Mouse (Mus musculus) adrenal gland, adult 2 months (tissue): ENCODE data around the gene Insc. TPM values are rescaled to one million over a fixed set of nuclear protein-coding genes. Genes with fewer than 3 reads are reported as not detected.

ENCODE experiments used
- DNase-seq: peaks from one replicate; pipeline ENCODE4 v3.0.0; 2021
- polyA plus RNA-seq: library from polyadenylated mRNA; depleted of rRNA; stranded (reverse); fragments of >200 nt; gene quantifications from 2 replicates; pipeline ENCODE4 v1.2.3, GENCODE M21; 2012
- total RNA-seq, 2 experiments: library from RNA; stranded (reverse); gene quantifications; 2 replicates each; pipeline ENCODE4 v1.2.3; 2021

The Insc gene
- total and polyA plus RNA-seq, 3 experiments, result 1.1 to 2.2 (median 1.9) TPM

DNA sequence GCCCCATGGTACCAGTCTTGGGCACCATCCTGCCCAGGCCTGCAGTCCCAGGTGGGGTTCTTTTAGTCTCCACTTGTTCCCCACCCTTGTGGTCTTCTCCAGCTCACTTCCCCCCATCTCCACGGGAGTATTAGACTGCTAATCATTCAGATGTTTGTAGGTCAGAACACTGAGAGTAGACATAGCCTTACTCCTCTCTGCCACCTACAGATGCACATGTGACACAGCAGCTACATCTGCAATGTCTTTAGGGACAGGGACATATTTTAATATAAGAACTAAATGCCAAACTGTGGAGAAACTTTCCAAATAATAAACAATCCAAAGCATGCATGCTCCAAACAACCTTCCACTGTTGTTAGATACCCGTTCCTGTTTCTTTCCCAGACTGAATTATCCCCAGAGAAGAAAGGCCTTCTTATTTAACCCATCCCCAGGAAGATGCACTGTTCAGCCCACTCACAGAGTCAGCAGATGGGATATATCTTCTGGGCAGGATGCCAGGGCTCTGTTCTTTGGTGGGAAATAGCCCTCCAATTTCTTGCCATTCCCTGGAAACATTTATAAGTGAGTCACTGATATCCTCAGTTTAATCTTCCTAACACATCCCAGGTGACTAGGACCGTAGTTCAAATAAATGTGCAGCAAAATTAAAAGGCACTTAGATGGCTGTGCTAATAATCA is 88.9 kb downstream of the Insc start:
- no peak for DNase-seq

DNA sequence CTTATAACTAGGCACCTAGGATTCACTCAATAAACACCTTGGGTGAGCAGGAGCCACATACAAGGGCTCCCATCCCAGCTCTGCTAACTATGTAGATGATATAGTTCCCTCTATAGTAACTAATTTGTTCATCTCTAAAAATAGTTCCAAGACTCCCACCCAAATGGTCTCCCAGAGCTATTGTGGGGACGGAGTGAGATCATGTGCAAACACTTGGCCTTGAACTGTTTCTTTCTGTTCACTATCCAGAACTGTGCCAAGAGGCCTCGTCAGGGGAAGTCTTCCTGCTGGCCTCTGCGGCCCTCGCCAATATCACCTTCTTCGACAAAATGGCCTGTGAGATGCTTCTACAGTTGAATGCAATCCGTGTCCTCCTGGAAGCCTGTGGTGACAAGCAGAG is 91.0 kb downstream of the Insc start:
- DNase-seq, result no peak

DNA sequence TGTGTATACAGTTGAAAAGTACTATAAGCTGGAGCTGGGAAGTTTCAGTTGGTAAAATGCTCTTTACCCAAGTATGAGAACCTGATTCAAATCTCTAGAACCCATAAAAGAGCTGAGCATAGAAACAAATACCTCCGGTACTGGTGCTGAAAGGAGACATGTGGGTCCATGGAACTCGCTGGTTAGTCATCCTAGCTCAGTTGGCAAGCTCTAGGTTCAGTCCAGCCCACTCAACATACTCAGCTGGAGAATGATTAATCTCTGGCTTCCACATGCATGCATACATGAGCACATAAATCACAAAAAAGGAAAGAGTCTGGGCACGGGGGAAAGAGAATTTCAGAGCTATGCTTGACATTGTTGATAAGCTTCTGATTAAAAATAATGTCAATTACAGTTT is 93.8 kb downstream of the Insc start:
- DNase-seq, result no peak

DNA sequence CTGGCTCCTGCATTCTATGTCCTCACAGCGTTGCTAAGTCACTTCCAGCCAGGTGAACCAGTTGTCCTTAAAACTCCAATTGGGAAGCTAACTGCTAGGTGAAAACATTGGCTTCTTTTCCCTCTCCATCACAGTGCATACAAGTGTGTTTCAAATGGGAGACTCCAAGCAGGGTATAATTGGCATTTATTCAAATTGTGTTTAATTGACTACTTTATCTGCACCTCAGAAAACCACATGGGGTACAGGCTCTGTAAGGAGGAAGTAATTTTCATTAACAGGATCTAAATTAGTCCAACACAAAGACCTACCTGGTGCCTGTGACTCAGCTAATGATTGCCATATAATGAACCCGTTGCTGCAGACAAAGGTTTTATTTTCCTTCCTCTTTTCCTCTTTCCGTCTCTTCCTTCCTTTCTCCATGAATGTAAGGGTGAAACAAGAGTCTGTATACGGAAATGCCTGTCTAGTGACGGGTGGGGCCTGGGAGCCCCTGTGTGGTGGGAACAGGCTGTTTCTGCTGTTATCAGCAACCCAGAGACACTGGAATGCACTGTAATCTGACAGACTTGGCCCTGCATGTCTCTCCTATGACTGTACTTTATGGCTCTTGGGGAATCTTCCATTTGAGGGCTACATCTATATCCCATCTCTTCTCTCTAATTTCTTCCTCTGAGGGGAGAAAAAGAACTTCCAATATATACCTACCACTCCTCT is 96.7 kb downstream of the Insc start:
- no peak for DNase-seq

DNA sequence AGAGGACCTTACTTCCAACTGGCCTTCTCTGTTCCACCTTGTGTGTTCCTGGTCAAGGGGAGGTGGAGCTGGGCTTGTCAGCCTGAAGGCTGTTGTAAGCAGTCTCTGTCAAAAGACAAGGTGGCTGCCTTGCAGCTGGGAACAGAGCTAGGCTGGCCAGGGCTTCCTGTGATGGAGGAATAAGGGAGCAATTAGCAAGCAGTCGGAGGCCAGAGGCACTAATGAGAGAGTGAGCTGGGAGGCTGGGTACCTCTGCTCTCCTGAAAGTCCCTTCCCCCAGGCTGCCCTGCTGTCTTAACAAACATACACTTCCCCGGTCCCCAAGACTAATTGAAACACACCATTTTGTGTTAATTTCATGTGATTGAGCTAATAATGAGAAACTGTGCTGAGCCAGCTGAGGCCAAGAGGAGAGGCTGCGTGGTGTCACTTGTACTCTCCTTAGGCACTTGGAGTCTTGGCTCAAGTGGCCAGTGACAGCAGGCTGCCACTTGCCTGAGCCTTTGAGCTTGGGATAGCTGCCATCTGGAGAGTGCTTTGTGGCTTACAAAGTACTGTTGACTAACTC is 99.2 kb downstream of the Insc start:
- DNase-seq, result no peak

DNA sequence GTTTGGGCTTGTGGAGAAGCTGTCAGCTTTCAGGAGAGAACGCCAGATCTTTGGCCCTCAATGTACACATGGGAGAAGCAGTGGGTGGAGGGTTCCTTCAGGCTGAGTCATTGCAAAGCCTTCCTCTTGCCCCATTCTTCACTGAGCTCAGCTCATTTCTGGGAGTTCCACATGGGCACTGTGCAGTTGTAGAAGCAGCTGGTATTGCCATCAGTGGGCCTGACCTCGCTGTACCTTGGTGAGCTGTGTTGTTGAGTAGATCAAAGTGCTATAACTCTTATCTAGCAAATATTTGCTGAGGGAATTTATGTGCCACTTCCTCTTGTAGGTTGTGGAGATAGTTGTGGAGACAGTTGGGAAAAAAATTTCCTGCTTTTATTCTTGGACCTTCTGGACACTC is 103.7 kb downstream of the Insc start:
- DNase-seq, result no peak

DNA sequence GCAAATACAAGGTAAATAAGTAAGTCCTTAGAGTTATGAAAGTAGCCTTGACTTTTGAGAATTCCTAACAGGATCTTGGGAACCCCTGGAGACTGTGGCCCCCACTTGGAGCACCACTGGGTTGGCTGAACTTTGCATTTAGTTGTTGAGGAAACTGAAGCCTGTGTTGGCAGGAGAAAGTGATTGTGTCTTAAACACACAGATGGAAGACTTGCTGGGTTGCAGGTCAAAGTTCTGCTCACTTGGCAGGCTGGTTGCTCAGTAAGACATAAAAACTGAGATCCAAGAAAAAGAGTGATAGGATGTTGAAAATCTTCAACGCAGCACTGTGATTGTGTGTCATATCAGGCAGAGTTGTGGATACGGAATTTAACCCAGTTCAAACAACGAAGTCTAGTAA is 108.9 kb downstream of the Insc start:
- no peak for DNase-seq

DNA sequence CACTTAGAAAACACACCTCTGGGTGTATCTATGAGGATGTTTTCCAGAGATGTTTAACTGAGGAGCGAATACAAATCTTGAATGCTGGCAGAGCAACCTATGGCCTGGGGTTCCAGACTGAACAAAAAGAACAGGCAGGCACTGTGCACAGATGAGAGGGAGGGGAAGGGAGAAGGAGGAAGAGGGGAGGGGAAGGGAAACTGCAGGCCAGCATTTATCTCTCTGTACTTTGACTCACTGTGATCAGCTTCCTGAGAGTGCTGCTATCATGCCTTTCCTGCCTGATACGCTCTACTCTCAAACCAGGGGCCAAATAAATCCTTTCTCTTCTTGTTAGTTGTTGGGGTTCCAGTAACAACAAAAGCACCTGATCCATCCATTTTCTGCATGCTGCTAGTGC is 110.7 kb downstream of the Insc start:
- DNase-seq, result no peak

DNA sequence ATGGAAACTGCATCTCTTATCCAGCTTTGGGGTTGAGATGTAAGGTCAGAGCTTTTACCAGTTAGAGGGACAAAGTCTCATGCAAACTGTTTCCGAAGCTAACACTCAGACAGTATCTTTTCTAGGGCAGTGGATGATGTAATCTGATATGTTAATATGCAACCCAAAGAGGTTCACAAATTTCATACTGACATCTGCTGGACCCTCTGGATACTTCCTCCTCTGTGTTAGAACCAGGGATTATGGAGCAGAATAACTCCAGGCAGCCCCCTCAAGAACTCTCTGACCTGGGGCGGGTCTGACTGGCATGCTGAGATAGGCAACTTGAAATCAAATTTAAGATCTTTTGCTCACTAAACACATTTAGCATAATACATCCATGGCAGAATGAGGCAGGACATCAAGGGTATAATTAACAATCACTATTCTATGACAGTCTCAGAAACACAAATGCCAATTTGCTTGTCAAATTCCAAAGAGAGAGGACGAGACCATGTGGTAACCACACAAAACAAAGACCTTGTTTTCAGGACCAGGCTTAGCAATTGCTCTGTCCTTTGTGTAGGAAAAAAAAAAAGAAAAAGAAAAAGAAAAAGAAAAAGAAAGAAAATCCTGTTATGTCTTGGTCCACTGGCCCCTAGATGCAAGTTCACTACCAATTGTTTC is 117.5 kb downstream of the Insc start:
- no peak for DNase-seq

DNA sequence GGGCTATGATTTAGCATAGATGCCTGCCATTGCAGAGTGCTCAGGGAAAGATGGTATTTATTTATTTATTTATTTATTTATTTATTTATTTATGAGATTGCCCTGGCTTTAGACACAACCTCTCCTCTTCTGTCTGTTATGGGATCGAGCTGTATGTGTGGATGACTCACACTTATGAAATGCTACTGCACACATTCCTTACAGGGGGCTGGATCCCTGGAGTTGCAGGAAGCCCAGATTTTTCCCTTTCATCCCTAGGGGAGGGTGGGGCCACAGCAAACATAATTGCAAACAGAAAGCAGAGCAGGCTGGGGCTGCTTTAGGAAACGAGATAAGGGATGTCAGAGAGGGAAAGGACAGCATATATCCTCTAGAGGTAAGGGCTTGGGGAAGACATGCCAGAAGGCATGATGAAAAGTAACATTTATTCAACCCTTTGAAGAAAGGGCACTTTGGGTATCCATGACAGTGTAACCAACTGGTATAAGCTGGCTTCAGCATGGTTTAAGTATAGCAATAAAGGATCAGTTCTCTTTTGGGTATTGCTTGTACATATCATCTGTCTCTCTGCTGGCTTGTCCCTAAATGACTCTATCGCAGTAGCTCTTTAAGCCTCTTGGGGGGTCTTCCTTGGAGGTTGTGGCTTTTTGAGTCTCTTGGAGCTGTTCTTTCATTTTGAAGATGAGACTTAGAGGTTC is 130.0 kb downstream of the Insc start:
- DNase-seq, result no peak

DNA sequence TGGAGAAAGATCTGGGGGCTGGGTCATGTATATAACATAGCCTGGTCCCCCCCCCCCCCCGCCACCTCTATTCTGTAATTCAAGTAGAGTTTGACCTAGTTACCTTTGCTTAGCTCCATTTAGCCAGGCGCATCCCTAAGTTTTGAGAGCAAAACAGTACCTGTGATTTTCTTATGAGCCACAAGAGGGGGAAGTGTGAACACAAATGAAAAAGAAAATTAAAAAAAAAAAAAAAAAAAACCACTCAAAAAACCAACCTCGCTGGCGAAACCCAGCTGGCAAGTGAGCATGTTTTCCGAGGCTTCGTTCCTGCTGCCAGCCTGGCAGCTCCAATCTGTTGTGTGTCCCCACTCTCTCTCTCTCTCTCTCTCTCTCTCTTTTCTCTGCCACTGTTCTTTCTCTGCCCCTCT is 130.5 kb downstream of the Insc start:
- peak; percentile 8 for DNase-seq

DNA sequence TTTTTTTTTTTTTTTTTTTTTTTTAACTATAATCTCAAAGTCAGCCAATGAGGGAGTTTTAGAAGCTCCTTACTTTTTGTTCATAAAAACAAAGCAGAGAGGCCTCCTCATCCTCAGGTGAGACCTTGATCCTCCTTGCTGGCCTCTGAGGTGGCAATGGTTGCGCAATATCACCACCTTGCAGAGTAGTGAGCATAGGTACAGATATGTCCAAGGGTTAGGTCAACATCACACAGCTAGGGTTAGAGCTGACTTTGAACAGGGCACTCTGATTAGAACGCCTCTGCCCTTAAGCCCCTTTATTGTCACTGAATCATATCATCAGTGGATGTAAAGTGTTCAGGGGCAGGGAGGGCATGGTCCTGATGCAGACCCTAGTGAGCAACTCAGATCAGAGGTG is 131.1 kb downstream of the Insc start:
- no peak for DNase-seq

DNA sequence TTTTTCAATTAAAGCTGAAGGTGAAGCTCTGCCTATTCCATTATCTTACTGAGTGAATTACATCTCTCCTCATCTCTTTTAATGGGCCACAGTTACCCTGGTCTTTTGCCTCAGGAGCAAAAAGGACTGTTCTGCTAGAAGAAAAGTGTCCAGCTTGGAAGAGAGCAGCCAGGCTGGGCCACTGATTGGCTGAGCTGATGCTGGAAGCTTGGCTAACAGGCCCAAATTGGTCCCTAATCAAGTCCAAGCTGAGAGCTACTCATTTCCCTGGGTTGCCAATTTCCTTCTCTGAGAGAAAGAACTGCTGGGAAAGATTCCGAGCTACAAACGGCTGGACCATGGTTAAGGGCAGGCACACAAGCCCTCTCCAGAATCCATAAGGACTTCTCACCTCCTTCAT is 140.1 kb downstream of the Insc start:
- no peak for DNase-seq

DNA sequence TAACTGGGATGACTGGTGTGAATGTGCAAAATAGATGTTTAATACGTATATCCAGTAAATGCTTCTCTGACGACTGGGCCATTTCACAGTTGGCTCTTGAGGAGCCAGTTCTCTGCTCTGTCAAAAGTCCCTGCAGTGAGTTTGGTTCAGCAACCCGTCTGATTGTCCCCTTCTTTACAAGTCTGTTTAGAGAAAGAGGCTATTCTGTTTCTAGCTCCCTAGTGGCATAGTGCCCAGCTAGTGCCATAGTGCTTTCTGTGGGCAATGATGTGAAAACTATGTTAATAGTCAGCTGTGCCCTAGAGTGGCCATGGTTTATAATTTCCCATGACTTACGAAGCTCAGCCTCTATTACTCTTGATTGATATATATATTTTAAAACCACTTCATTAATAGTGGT is 143.4 kb downstream of the Insc start:
- no peak for DNase-seq

DNA sequence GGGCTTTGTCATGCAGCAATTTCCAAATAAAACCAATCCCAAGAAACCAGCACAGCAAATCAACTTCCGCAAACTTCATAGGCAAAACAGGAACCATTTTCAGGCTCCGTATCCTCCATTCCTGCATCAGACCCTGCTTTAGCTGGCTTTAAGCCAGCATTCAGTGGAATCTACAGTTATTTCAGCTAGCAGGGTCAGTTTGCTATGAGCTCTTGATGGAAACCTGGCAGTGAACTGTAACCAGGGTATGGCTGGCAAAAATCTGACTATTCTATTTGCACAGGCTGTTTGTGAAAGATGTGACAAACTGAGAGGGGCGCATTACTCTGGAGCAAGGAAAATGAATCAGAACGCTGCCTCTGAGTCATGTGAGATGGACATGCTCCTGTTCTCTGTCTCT is 146.7 kb downstream of the Insc start:
- no peak for DNase-seq

DNA sequence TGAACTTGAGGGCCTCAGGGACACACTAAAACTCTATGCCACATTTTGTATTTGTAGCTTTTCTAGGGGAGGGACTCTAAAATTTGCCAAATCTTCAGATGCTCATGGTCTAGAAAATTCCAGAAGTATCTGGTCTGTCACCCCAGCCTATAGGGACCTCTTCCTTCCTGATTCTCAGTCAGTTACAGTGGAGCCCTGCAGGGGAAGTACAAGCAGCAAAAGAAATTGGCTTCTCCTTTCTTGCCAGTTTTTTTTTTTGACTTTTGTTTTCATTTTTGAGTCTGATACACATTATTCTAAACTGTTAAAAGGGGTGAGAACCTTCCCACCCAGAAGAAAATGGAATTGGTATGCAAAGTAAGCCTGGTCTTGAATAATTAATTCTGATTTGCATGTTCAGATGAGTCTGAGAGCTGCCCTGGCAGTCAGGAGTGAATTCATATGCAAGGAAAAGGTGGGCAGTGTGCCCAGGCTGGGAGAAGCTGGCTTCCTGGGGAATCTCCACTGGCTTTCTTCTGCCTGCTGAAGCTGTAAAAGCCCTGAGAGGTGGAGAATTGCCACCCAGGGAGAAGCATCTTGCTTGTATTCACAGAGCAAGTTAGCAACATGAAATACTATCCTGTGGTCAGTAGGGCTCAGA is 149.2 kb downstream of the Insc start:
- DNase-seq, result no peak

DNA sequence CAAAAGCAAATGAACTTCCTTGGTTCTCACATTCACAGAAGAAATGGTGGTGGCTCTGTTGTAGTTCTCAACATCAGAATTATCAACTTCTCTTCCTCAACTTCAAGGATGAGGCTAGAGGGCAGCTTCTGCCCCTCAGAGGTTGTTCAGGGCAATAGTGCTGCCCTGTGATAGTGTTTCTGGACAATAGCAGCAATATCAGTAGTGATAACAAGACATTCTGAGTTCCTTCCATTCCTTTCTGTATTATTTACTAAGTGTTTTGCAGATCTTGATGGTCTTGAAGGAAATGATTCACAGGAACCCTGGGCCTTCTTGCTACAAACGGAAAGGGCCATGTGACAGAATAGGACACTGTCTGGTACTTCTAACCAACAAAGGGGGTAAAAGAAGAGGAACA is 150.4 kb downstream of the Insc start:
- DNase-seq, result no peak

DNA sequence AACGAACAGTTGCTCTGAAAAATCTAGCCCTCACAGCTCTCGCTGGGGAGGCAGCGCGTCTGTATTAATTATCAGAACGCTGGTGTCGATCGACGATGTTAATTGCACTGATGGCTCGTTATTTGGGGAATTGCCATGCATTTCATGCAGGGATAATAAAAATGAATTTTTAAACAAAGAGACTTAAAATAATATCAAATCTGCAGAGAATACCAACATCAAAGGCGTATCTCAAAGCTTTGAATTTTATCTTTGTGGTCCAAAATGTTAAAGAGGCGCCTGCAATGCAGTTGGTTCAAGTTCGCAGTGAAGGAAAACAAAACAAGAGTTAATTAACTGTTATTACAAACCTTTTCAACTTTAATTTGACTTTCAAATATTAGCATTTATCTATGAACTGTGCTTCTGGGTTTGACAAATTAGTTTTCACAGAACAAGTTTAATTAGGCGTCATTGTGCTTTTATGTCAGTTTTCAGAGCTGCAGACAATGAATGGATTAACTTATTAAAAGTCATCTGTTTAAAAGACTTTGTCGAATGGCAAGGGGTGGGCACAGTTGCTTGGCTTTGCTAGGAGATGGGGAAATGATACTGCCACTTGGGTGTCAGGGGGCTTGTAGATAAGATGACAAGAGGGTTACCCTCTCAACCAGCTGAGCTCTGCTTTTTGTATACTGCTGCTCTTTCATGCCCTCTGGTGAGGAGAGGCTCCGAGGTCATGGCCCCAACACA is 153.6 kb downstream of the Insc start:
- no peak for DNase-seq
